Mouse (Mus musculus) right cerebral cortex, postnatal 36 days (tissue): ENCODE data around the gene Trim2.

Source experiments
- DNase-seq, 2 experiments: peaks; one replicate each; pipeline ENCODE4 v3.0.0; 2022; ENCODE audit warnings: low spot score in 2 of 2, mixed read lengths in 1 of 2

Gene Trim2

DNA sequence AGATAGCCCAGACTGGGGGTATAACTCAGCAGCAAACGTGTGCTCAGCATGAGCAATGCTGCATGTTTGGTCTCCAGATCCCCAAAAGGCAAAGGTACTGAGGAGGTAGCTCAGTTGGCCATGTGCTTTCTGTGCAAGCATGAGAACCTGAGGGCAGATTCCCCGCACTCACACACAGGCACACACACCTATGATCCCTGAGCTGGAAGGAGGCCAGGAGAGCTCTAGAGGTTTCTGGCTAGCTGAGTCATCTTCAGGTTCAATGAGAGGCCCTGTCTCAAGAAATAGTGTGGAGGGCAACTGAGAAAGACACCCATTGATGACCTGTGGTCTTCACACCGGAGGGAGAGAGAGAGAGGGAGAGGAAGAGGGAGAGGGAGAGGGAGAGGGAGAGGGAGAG is 19.4 kb downstream of the Trim2 start:
- no peak for DNase-seq

DNA sequence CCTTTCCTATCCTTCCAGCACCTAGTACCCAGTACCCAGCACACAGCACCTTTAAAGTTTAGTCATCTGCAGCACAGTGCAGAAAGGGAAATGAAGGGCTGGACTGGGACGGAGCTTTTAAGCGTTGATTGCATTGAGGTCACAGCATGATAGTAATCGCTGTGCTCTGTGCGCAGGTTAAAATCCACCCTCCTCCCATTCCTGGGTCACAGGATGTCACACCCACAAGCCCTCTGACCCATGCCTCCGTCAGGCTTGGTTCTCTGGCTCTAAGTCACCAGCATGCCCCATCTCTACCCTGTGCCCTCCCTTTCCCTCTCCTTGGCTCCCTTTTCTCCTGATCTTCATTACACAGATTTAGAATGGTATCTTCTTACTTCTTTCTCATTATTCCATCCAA is 20.4 kb downstream of the Trim2 start:
- DNase-seq, result no peak

DNA sequence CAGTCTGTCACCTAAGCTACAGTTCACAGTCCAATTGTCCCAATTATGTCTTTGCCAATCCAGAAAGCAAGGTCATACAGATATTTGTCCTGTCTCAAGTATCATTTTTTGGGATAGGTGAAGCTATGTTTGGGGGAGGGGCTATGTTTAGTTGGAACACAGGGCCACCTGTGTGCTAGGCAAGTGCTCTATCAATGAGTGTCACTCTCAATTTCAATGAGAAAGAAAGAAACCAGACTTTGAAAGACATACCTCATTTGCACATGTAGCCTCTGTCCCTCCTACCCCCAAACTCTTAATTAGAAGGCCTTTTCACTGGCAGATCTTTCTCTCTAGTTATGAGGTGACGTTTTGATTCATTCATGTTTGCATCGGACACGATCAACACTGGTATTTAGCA is 21.9 kb downstream of the Trim2 start:
- DNase-seq, result no peak

DNA sequence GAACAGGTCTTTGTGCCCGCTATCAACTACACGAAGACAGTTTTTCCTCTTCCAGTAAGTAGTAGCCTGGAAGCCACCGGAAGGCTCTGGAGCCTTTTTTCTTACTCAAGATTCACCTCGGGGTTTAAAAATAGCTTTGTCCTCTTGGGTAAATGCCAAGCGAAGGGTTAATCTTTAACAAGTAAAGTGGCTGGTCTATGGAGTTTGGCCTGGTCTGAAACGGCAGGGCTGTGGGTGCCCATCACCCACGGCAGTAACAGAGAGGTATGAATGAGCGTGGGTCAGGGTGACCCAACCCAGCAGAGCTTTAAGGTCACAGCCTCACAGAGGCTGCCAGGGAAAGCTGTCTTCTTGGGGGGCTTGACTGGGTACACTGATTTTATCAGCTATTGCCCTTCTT is 23.2 kb downstream of the Trim2 start:
- no peak for DNase-seq

DNA sequence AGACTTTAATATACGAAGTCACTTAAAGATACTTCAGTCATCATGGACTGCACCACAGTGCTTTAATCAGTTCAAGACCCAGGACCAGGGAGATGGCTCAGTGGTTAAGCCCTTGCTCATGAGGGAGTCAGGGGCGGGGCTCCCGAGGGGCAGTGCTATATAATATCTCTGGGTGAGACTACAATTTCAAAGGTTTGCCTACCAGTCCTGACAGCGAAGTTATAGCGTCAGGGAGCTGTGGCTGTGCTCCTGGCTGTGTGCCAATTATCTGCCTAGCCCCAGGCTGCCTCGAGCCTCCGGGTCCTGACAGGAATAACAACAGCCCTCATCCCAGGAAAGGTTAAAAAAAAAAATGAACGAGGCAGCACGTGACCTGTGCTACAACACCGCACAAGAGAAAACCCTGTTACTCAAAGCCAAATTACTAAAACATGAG is 24.7 kb downstream of the Trim2 start:
- DNase-seq, result no peak

DNA sequence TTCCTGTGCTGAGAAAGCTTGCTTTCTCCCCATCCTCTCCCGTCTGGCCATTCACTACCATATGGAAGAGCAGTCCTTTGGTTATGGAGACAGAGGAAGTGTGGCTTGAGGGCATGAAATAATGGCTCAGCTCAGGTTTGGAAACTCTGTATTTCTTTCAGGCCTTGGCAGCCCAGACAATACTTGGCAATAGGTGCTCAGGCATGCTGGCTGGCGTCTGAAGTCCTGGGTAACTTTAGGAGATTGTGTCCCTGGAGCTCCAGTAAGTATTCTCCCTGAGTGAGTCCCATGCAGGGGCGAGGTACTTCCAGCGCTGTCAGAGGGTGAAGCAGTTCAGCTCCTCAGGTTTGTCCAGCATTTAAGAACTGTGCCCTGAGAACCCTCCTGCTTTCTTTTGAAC is 27.9 kb downstream of the Trim2 start:
- no peak for DNase-seq

DNA sequence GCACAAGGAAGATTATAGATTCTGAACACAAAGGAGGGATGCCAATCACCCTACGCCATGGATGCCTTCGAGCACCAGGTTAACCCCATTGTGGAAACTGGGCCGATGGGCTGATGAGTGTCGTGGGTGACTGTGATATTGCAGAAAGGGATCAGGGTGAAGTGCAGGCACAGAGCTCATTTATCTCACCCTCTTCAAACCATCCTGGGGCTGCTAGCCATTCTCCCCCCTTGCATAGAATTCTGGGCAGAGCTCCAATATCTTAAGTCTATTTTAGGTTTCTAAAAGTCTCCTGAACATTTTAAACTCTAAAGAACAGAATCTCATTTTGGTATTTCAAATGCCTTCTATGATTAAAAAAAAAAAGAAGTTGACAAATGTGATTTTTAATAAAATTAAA is 31.6 kb downstream of the Trim2 start:
- no peak for DNase-seq

DNA sequence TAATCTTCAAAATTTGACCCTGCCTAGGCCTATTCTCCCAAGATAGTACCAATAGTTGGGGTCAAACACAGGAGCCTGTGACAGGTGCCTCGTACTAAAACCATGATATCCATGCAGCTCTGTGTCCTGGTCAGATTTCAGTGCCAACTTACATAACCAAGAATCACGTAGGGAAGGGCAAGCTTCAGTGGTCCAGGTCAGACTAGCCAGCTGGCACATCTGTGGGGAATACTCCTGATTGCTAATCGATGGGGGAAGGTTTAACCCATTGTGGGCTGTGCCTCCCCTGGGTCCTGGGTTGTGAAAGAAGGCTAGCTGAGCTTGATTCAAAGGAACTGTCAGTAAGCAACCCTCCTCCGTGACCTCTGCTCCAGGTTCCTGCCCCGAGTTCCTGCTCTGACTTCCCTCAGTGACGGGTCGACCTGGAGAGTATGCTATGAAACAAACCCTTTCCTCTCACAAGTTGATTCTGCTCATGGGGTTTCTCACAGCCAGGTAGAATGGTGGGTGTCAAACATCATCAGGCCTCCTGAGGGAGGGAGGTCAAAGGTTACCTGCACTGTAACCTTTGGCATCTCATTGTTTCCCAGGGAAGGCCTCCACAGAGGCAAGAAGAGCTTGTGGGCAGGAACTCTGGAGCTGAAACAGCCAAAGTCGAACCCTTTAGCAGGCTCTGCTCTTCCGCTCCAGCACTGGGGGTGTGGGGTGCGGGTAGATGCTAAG is 34.2 kb downstream of the Trim2 start:
- no peak for DNase-seq

DNA sequence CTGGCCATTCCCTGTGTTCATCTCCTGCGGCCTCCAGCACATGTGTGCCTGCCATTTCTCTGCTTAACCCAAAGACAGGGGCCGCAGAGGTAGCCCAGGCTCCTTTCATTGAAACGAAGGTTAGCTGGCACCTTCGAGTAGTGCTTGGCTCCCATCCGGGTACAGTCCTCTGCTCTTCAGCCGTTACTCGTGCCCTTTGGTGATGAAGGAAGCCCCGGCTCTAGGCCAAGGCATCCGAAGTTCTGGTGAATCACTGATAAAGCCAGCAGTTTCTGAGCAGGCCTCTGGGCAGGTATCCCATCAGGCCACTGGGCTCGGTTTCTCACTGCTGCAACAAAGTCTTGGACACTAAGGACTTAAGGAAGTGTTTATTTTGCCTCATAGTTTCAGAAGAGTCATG is 34.9 kb downstream of the Trim2 start:
- DNase-seq, result no peak

DNA sequence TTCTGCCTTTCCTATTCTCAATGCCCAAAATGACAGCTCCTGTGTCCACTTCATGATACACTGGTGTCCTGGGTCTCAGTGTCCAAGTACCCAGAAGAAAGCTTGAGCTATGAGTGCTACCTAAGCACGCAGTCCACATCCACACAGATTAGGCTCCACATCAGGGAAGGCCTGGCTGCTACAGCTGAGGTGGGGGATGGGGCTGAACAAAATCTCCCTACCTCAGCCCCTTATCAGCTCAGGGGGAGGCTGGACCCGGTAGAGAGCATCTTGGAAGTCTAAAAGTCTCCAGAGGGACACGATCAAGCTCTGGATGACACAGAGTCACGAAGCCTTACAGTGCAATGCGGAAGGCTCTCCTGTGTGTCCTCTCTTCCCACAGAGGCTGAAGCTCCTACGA is 35.6 kb downstream of the Trim2 start:
- DNase-seq, result no peak

DNA sequence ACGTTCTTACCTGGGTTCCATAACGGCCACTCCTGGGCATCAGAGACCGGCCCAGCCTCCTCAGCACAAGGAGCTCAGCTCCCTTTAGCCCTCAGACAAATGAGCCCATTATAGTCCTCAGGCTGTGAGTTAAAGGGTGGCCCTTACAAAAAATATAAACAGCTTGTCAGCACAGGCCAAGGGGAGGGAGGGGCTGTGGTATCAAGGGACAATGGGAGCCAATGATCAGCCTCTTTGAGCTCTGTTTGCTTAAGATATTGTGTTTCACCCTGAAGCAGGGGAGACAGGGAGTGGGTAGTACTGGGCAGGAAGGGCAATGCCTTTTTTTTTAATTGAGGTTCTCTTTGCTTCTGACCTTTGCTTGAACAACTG is 36.1 kb downstream of the Trim2 start:
- no peak for DNase-seq

DNA sequence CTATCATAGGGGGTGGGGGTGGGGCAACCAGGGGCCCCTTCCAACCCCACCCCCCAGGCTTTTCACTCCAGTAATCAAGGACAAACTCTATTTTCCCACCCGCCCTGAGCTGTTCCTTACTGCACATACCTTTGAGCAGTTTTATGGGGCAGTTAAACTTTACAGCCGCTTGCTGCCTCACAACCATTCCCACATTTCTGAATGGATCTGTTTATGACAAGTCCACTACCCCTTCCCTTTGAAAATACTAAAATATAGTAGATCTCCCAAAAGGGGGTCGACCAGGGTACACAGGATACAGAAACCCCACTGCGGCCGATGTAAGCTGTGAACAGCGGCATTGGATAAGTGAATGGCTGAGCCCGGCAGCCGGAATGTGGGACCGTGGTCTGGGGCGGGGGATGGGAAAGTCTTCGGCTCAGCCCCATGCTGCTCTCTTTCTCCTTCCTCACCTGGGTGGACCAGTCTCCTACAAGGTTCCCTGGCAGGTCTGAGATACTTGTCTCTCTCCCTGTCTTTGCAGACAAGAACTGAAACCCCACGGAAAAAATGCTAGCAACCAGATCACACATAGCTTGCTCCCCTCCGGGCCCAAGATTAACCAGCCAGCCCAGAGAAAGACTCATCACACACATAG is 36.6 kb downstream of the Trim2 start:
- no peak for DNase-seq

DNA sequence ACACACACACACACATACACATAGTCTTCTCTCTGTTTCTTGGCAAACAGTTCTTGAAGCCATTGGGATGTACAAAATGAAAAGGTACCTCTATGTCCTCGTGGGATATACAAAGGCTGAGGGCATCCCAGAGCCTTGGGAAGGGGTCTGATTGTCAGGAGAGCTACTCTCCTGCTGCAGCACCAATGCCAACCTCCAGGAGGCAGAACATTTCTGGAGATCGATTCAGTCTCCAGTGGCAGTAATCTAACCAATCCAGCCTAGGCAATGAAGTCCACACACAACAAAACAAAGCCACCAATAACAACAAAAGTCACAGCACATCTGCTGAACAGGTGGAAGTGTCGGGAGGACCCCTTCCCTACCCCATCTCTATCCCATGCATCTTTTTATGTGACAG is 38.2 kb downstream of the Trim2 start:
- DNase-seq, result no peak

DNA sequence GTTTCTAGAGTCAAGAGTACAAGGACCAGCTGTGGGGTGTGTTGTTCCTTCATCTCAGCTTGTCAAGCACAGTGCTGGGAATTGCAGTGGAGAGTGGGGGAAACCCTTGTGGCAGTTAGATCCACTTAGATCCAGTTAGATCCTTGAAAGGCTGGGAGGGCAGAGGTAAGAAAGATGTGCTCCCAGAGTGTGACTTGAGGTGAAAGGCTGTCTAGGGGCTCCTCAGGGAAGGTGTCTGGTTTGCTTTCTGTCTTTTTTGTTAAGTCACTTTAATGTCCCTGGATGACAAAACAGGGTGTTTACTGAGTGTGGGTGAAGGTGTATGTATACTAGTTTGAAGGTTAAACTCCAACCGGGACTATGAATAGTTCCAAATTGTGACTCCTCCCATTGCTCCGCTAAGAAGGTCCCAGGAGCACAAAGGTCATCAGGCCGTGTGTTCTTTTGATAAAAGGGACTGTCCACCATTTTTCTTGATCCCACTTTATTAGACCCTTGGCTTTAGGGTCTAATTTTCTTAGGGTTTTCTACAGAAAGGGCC is 40.2 kb downstream of the Trim2 start:
- no peak for DNase-seq

DNA sequence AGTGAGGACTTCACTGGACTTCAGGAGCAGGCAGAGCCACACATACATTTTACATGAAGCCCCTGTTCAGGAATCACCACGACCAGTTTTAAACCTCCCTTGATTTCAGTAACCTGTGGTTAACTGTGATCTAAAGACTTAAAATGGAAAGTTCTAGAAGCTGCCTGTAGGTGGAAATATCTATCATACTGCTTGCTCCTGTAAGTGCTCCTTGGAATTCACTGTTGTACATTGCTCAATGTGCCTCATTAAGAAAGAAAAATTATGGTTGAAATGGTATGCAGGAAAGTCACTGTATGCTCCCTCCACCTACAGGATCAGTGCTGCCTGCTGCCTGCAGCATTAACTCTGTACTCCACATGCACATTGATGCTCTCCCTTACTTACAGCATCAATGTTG is 41.6 kb downstream of the Trim2 start:
- DNase-seq, result no peak

DNA sequence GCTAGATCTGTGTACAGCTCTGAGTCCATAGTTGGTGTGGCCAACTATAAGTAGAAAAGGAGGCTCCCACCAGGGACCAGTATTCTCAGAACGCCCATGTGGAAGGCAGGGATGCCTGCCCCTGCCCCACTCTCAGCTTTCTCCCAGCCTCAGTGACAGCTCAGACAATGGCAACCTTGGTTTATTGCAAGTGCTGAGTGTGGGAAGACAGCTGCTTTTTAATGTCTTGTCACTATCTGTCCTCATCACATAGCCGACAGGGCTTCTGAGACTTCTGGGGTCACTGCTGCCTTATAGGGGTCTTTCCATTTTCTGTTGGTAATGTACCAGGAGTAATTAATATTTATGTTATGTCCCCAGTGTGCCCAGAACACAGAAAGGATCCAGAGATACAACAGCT is 42.3 kb downstream of the Trim2 start:
- DNase-seq, result no peak

DNA sequence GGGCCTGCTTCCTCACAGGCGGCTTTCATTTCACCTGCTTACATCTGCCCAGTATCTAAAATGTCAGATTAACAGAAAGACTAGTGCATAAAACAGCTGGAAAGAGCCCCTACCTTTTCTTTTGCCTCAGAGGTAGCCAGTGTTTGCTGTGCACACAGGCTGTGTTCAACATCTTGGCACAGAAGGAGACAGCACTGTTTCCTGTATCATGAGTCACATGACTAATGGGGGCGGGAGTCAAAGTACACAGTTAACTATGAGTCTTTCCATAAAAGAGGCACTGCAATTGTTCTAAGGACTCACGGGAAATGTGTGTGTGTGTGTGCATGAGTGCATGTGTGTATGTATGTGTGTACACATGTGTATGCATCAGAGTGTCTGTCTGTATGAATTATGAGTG is 43.9 kb downstream of the Trim2 start:
- DNase-seq, result no peak

DNA sequence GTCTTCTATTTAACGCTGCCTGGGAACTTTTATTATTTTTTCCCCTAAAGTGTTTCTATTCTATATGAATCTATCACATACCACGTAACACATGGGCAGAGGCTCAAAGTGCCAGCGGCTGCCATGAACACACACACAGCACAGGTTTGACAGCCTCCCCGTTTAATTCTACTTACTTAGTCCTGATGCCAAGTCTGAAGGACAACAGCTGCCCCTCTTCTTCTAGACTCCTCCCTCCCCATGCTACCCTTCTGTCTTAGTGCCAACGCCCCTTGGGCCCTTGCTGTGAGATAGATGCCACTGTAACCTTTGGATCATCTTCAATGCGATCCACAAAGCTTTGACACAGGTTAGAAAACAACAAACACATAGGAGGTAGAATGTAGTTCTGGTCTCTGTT is 44.8 kb downstream of the Trim2 start:
- DNase-seq, result no peak

DNA sequence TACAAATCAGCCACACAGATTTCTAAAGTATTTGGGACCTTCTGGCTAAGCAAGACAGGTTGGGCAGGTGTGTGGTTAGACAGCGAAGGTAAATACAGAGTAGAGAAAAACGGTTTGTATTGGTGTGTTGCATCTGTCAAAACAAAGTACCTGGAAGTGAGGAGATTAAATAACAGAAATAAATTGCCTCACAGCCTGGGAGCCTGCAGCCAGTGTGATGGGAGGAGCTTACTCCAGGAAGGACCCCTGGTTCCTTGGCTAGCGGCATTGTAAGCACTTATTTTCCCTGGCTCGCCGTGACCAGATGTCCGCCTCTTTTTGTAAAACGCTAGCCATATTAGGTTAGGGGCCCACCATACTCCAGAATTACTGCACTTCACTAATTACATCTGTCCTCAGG is 45.8 kb downstream of the Trim2 start:
- no peak for DNase-seq

DNA sequence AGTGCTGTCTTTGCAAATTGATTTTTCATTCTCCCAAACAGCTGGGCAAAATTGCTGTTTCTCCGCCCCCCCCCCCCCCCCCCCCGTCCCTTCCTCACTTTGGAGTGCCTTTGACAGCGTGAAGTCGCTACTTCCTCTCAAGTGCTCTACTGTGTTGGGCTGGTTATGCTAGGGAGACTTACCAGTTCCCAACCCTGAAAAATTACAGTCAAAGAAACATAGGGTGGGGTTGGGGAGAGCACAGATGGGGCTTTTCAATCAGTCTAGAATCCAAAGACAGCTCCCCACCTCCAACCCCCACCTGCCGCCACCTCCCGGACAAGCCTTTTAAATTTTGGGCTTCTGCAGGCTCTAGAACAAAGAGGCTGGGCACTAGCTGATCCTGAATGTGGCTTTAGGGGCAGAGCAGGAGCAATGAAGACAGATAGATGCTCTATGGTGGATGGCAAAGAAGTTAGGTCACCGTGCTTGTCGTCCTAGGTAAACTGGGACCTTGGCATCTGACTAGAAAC is 46.6 kb downstream of the Trim2 start:
- no peak for DNase-seq

DNA sequence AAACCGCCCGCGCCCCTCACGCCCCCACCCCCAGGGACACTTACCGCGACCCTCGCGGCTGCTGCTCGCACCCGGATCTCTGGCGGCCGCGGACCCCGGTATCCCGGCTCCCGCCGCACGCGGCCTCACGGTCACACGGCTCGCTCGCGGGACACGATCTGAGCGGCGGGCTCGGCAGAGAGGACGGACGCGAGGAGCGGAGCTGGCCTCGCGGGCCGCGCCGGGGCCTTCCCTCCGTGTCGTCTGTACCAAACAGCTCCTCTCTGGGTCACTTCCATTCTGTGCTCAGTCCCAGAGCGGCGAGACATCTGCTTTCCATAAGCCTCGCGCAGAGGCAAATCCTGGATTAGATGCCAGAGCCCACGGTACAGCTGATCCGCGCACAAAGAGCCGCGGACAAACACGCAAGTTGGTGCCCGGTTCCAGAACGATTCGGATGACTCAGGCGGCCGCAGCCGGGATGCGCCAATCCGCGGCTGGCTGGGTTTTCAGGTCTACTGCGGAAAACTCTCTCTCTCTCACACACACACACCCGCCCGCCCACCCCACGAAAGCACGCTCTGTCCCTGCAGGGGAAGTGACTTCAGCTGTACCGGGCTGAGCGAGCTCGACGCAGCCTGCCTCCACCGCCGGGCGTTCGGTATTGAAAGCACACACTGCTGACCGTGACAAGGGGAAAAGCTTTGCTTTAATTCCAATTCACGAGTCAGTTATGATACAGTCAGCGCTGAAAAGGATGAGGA is 47.2 kb downstream of the Trim2 start:
- peak; percentile 81 to 85 for DNase-seq

DNA sequence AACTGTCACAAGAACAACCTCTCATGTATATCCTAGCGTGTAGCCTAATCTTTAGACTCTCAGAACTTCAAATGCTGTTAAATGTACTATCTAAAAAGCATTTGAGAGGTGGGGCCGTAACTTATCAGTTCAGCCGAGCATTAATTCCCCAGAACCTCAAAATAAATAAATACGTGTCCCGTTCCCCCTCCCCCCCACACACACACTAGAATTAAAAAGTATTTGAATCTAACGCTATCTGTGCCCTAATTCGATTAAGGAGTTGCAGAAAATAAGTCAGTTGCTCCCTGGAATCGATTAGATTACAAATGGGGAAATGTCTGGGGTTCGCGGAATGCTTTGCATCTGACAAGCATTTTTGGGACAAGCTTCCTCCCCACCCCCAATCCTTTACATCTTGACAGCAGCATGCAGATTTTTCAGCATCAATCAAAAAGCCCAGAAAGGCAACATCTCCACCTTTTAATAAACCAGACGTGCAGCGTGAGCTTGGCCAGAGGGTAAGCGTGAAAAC is 48.1 kb downstream of the Trim2 start:
- DNase-seq, result no peak
